Mouse (Mus musculus): ENCODE measurements around the gene Pmfbp1.

GRCm38 (mm10) chr8:109578900-109579301, 85.1 kb downstream of the Pmfbp1 start, which contains the start of gene Hp:
- no peak for TF ChIP-seq MAFK (IDR thresholded peaks at IDR 0.05; ENCODE audit: insufficient read depth, low read depth, low read length)
- TF ChIP-seq CHD2 (IDR thresholded peaks at IDR 0.05; ENCODE audit: low read depth, low read length) = no peak
- TF ChIP-seq ZC3H11A (IDR thresholded peaks at IDR 0.05; ENCODE audit: borderline replicate concordance, low read depth, low read length) = no peak
- TF ChIP-seq HCFC1 (IDR thresholded peaks at IDR 0.05; ENCODE audit: borderline replicate concordance, insufficient read depth, low read length) = no peak

All from ES-E14 (cell line).